Mouse (Mus musculus) heart, postnatal 25 days (tissue): ENCODE results near the gene Skor1. TPM values are rescaled to one million over a fixed set of nuclear protein-coding genes. Genes with fewer than 3 reads are reported as not detected.

Source experiments
- DNase-seq: peaks from one replicate; pipeline ENCODE4 v3.0.0; 2022; ENCODE audit warnings: low spot score
- intact Hi-C: fragments of 180-260 bp; cut with DNase I; formaldehyde crosslinking; loops from one replicate; pipeline ENCODE4 v1.15.1; 2025
- total RNA-seq, 2 experiments: library from RNA; stranded (reverse); gene quantifications; 2 replicates each; pipeline ENCODE4 v1.2.3; 2021

The Skor1 gene
- total RNA-seq, 2 experiments from 2014 or later: not detected

DNA sequence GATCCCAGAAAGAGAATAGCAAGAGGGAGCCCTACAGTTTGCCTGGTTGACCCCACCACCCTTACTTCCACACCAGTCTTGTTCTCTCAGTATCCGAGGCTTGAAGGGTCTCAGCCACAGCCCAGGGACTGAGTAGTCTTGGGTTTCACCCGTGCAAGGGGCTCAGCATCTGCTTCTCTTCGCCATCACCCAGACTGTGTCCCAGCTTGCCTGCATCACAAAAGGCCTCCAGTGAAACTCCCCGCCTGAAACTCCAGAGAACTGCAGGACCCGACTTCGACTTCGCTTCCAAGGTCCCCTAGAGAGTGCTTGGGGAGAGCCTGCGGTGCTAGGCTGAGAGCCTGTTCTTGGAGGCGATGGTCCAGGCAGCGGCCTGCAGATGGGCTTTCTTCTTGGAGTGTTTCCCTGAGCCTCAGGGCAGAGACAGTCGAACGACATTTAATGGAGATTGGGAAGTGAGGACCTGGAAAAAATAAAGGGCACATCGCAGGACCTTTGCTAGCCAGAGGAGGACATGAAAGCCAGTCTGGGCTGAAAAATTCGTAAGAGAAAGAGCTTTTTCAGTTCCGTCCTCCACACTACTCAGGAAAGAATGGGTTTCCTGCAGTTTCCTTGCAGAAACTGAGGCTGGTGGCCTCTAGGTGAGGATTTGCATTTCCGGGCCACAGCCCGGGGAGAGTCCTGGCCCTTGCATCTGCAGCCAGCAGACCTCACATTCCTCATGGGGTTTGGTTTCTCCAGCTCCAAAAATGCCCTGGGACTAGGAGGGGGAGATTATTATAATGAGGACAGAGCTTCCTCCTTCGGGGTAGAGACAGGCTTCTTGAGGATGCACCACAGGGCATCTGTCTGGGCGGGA is 11.8 kb downstream of the Skor1 start:
- DNase-seq: no peak
- intact Hi-C loops: loop anchor here (1.0 to 5.0 kb wide), 3 partner anchors 325 to 705 kb away; partner anchors contain the start of genes Aagab and Iqch

DNA sequence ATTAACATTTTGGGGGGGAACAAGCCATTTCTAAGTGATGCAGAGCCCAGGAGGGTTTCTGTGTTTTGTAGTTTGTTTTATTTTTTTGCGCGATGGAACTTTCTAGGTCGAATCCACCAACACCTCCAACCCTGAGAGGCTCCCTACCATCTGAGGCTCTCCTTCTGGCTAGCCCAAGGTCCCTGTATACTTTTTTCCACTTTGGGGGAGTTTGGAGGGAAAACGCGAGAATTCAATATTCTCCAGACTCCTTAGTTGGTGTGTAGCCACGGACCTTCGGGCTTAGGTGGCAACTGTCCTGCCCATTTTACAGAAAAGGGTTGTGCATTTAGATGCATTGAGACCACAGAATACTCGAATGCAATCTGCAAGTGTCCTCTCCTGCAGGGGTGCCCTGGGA is 12.5 kb downstream of the Skor1 start:
- intact Hi-C loops: loop anchor here (1.0 to 5.0 kb wide), 3 partner anchors 326 to 706 kb away; partner anchors contain the start of genes Aagab and Iqch
- DNase-seq: no peak

DNA sequence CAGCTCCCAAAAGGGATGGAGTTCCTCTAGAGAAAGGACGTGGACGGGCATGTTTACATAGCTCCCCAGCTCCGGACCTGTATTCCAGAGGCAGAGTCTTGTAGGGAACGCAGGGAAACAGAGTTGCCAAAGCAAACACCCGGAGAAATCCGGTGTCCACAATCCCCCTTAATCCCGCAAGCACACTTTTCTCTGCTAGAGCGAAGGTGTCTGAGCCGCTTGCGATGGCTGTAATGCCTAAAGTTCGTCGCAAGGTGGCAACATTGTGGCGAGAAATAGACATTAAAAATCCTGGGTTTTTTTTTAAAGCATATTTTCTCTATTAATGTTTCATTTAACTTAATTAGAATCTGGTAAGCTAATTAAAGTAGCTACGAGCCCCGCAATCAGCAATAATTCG is 13.0 kb downstream of the Skor1 start:
- intact Hi-C loops: loop anchor here (1.0 to 5.0 kb wide), 3 partner anchors 326 to 706 kb away; partner anchors contain the start of genes Aagab and Iqch
- DNase-seq: no peak

DNA sequence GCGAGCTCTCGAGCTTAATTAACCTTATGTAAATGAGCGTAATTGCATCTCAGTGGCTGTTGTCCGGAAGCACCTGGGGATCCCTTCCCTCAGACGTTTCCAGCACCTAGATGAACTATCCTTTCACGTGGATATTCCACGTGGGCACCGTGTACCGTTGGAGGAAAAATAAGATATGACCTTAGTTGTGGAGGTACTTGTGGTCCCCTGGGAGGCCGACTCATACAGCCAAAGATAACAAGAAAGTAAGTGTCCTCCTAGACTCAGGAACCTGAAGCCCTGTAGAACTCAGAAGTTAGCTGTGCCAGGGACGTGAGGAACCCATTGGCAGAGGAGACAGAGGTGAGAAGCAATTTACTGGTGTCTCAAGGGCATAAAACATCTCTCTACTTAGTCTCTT is 13.4 kb downstream of the Skor1 start:
- intact Hi-C loops: loop anchor here (5.0 kb wide), 2 partner anchors 467 to 707 kb away; partner anchors contain the start of genes Aagab and Iqch
- DNase-seq: no peak

DNA sequence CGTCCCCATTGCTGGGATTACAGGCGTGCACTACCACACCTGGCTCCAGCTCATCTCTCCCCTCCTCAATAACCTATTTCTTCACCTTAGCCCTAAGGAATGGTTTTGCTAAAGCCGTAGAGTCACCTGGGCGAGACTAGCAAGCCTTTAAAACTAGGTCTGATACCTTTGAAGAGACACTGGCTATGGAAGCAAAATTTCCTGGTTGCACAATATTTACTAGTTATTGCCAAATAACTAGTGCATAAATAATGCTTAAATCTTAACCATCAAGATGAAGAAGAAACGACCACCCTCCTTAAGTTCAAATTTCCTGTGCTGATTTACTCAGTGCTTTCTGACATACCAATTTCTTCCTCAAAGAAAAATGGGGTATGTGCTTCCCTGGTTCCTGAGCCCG is 15.1 kb downstream of the Skor1 start:
- no peak for DNase-seq
- intact Hi-C loops: no loop called here

DNA sequence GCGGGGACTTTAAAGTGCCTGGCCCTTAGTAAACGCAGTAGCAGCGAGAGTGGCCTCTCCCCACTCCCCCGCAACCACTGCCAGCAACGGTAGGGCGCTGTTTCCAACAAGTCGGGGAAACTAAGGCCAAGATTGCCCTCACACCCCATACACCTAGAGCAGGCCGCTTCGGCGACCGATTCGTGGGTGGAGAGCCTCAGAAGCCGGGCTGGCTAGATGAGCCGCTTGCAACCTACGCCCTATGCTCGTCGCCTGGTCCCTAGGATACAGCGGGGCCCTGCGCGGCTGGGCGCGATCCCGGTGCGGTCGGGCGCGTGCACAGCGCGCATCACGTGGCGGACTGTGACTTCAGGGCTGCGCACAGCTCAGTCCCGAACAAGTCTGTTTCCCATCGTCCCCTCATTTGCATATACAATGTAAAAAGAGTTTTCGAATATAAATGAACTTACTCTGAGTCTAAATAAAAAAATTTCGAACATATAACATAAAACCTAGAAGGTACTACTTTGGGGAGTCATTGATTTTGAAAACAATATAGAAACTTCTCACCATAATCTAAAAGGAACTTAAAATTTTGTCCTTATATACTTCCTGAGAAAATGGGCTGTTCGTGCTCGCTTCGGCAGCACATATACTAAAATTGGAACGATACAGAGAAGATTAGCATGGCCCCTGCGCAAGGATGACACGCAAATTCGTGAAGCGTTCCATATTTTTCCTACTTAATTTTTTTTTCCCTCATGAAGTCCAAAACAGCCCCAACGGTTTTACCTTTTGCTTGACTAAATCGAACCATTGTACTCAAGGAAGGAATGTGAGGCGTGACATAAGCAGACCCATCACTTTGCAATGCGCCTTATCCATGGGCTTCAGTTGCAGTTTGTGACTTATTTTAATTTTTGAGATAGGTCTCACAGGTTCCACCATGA is 15.8 kb downstream of the Skor1 start:
- peak; percentile 93 for DNase-seq
- intact Hi-C loops: no loop called here

DNA sequence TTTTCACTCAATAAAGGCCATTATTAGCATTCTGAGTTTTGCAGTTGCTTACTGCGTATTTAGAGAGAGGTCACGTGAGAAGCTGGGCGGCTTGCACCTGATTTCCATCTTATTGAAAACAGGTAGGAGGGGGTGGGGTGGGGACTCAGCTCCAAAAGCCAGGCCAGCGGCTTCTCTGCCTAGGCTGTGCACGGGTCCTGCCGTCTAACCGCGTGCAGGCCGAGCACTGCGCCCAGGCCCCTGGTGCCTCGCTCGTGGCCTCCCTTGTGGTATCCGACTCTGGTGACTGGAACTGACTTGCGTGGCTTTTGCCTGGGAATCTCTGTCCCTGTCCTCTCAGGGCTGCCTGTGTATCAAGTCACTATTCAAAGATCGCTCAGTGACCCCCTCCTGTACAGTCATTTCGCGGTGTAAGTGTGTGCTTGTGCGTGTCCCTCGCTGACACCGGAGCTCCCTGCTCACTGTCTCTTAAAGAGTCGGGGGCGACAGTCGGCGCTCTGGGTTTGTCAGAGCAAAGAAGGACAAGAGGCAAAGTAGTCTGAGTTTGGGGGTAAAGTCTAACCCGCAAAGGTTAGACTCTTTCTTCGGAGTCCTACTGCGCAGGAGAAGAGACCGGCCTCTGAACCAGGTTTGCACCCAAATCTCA is 16.7 kb downstream of the Skor1 start:
- intact Hi-C loops: no loop called here
- DNase-seq: peak; percentile 16

DNA sequence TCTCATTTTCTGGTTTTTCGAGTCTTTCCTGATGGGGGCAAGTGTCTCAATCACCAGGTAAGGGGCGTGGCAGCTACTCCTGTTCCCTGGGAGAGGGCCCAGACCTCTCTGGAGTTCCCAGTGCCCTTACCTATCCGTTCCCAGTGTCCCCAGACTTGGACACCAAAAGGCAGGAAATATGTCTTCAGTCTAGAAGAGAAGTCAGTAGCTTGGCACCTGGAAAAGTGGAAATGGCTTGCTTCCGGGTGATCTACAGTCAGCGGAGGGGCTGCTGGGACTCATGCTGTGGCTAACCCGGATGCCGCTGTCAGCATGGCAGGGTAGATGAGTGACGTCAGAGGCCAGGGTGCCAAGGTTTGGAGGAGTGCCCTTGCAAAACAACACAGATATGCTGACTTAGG is 19.1 kb downstream of the Skor1 start:
- no peak for DNase-seq
- intact Hi-C loops: loop anchor here (10.0 kb wide), 1 partner anchor 215 kb away; no protein-coding TSS in a partner anchor

DNA sequence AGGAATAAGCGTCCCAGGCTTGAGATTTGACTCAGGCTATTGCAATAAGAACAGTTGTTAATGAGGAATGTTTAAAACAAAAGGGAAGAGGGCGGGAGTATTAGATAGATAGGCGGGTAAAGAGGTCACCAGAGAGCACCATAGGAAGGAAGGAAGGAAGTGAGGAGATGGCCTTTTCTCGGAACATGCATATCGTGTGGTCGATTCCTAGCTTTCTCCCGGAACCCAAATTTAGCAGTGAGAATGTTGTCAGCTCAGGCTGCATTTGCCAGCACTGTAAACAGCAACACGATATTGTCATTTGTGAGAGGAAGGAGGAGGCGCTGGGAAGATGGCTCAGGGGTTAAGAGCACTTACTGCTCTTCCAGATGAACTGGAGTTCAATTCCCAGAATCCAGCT is 24.2 kb downstream of the Skor1 start:
- intact Hi-C loops: loop anchor here (2.0 to 10.0 kb wide), 4 partner anchors 47 to 278 kb away; no protein-coding TSS in a partner anchor
- DNase-seq: no peak

DNA sequence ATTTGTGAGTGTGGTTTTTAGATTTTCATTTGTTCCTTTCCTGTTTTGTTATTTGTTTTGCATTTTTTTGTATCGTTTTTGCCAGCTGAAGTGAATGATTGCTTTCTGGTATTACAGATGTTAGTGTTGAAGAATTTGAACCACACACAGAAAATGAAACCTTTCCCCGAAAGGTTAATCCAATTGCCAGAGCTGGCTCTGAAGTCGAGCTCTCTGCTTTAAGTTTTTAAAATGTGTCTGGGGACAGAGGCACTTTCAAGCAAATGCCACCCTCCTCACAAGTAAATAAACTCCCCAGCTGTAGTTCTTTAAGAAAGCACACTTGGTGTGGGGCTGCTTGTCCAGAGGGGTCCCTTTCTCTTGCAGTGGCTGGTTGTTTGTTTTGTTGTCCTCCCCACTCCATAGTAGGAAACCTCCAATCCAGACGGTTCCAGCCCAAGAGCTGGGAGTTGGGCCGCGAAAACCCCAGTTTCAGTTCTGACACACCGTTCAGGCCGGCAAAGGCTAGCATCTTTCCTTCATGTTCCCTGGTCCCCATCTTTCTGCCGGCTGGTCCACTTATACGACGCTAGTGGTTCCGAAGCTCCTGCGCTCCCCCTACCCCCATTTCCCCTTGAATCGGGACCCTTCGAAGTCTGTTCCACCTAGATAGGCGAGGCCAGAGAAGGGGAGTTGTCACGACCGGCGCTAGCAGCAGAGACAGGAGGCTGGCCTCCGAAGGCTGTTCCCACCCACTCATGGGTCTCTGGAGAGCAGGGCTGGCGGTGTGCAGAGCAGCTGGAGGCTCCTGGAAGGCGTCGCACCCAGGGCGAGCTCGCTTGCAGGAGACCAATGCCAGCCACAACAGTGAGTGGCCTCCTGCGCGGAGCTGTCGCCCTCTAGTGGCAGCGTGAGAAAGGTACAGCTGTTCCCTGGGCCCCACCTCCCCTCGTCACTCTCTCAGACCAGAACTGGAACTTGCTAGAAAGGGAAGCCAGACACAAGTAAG is 25.0 kb downstream of the Skor1 start:
- peak; percentile 91 for DNase-seq
- intact Hi-C loops: loop anchor here (2.0 to 10.0 kb wide), 4 partner anchors 46 to 277 kb away; no protein-coding TSS in a partner anchor

DNA sequence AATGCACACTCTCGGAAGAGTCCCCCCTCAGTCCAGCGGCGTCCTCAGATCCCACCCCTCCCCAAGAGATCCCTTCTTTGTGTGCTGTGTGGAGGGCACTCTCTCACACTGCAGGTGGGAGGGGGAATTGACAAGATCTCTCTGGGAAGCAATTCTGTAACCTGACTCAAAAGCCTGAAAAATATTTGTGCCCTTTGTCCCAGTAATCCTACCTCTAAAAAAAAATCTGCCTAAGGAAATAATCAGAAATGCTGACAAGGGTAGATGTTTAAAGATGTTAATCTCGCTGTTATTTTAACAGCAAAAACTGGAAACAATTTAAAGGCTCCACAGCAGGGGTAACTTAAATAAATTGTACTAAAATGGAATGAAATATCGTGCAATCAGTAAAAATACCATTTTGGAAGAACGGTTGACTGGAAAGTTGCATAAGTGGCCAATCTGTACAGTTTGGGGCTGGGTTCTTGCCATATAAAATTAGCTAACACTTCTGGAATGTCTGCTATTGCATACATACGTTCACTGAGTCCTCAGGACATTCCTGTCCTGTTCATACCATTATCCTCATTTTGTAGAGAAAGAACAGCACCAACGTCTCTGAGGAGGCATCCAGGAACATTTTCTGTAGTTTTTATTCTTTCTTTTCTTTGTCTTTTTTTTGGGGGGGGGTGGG is 26.5 kb downstream of the Skor1 start:
- intact Hi-C loops: loop anchor here (5.0 to 10.0 kb wide), 2 partner anchors 45 to 207 kb away; no protein-coding TSS in a partner anchor
- no peak for DNase-seq

DNA sequence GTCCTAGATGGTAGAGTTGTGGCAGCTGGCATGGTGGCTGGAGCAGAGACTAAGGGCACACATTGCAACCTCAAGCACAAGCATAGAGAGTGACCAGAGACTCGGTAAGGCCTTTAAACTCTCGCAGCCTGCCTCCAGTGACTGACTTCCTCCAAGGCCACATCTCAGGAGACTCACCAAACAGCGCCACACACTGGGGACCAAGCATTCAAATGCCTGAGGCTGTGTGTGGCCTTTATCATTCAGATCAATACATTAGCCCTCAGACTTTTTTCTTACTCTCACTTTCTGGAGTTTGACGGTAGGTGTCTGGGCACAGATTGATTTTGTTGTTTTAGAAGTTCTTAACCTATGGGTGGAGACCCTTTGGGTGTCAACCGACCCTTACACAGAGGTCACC is 30.4 kb downstream of the Skor1 start:
- no peak for DNase-seq
- intact Hi-C loops: no loop called here

DNA sequence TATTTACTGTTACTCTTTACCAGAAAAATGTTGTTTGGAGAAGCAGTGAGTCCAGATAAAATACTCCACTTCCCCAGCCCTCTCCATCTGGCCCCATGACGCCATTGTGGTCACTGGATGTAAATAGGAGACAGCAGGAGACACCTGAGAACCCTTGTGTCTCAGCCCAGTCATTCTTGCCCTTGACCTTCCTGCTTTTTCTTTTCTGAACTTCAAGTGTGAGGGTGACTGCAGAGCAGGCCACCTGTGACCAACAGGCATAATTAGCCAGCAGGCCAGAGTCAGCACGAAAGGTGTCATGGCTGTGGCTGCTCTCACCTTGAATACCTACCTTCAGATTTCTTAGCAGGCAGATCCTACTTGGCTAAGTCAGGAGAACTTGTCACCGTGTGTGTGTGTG is 36.2 kb downstream of the Skor1 start:
- DNase-seq: no peak
- intact Hi-C loops: no loop called here

DNA sequence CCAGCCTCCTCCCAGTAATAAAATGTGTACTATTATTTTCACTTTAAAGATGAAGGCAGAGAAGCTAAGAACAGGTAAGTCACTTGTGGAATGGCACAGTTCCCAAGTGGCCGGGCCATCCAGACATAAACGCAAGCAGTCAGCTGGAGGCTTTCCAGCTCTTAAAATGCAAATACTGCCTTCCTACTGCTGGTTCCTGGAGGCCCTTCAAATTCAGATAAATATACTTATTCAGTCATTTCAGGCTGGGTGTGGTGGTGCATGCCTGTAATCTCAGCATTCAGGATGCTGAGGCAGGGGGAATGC is 39.0 kb downstream of the Skor1 start:
- DNase-seq: no peak
- intact Hi-C loops: loop anchor here (2.0 to 5.0 kb wide), 2 partner anchors 35 to 127 kb away; no protein-coding TSS in a partner anchor

DNA sequence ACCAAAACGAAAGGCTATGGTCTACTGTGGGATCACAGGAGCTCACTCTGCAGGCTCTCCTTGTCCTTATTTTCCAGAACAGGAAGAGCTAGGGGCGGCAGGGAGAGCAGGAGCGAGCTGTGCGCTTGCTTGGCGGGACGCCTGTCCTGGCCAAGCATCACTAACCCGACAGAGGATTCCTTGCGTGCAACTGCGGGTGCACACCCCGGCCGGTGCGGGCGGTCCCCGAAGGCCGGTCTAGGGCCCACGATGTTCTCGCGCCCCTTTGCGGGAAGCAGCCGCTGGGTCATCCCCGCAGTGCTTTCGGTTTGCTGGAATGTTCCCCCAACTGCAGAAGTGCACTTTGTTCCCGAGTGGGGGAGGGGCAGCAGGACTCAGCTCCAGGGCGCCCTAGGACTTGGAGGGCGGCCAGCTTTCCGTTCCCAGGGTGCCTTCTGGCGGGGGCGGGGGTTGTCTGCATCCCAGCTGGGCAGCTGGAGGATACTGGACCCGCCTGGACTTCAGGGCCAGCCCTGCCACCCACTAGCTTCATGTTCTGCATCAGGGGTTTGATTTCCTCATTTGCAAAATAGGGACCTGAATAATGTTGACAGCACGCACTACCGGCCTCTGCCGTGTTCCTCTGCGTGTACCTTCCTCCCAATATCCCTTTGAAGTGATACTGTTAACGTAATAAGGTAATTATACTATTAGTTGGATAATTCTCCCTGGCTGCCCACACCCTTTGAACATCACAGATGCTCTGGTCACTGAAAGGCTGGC is 39.6 kb downstream of the Skor1 start:
- peak; percentile 94 for DNase-seq
- intact Hi-C loops: loop anchor here (2.0 to 5.0 kb wide), 2 partner anchors 34 to 127 kb away; no protein-coding TSS in a partner anchor

DNA sequence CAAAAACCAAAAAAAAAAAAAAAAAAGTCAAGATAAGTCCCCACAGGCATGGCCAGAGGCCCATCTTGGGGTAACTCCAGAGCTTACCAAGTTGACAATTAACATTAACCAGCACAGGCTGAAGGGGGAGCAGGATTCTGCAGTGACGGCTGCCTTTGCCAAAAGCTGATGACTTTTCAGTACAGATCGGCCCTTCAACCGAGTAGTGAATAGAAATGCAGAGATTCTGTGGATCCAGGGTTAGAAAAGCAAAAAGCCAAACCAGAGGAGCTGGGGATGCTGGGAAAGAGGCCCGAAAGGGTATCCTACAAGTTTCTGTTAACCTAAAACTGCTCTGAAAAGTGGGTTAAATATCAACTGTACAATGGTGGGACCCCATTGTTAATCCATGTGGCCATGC is 40.2 kb downstream of the Skor1 start:
- intact Hi-C loops: loop anchor here (2.0 to 5.0 kb wide), 2 partner anchors 34 to 126 kb away; no protein-coding TSS in a partner anchor
- DNase-seq: no peak

DNA sequence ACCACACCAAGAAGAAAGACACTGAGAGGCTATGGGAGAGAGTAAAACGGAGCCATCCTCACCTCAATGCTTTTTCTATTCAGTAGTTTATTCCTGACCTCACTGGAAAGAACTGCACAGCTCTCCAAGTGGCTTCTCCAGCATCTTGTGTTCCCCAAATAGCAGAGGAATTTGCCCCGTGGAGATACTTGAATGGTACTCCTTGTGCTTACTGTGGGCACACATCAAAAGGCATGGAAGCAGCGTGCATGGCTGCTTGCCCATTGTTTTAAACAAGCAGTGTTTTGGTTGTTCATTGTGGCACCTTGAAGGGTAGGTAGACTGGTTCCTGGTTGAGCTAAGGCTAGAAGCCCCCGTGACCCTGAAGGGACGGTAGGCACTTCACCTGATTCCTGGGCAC is 48.1 kb downstream of the Skor1 start:
- no peak for DNase-seq
- intact Hi-C loops: no loop called here
